Mouse (Mus musculus): ENCODE measurements around the gene Ubqln4.

Gene Ubqln4

GRCm38 (mm10) chr3:88553525-88553879 is at the start of gene Ubqln4:
Gene Ubqln4, plus strand, starts transcription at chr3:88553758.
- DNase-seq (ENCODE audit: low spot score in 2 of 2), result peak; percentile 92 to 94

GRCm38 (mm10) chr3:88503881-88504746 is 49.4 kb upstream of the Ubqln4 start:
- DNase-seq (ENCODE audit: low spot score in 2 of 2), result no peak

GRCm38 (mm10) chr3:88505081-88505480 is 48.5 kb upstream of the Ubqln4 start:
- DNase-seq (ENCODE audit: low spot score in 2 of 2), result no peak

GRCm38 (mm10) chr3:88505765-88506164 is 47.8 kb upstream of the Ubqln4 start:
- no peak for DNase-seq (ENCODE audit: low spot score in 2 of 2)

GRCm38 (mm10) chr3:88509250-88509649 is 44.3 kb upstream of the Ubqln4 start:
- no peak for DNase-seq (ENCODE audit: low spot score in 2 of 2)

- DNase-seq (ENCODE audit: low spot score in 2 of 2), result peak; percentile 92 to 96
Measured at GRCm38 (mm10) chr3:88509692-88510420, 43.7 kb upstream of the Ubqln4 start, which contains the start of gene Lmna. Gene Lmna, minus strand, starts transcription at chr3:88509956.

- DNase-seq (ENCODE audit: low spot score in 2 of 2), result no peak
Measured at GRCm38 (mm10) chr3:88510421-88511289, 42.9 kb upstream of the Ubqln4 start.

- no peak for DNase-seq (ENCODE audit: low spot score in 2 of 2)
Measured at GRCm38 (mm10) chr3:88511559-88511958, 42.0 kb upstream of the Ubqln4 start.

GRCm38 (mm10) chr3:88512141-88512895 is 41.2 kb upstream of the Ubqln4 start:
- DNase-seq (ENCODE audit: low spot score in 2 of 2), result no peak

GRCm38 (mm10) chr3:88512896-88513545 is 40.5 kb upstream of the Ubqln4 start:
- DNase-seq (ENCODE audit: low spot score in 2 of 2), result no peak

- DNase-seq (ENCODE audit: low spot score in 2 of 2), result no peak
Measured at GRCm38 (mm10) chr3:88513546-88514115, 39.9 kb upstream of the Ubqln4 start.

GRCm38 (mm10) chr3:88514231-88515094 is 39.1 kb upstream of the Ubqln4 start:
- DNase-seq (ENCODE audit: low spot score in 2 of 2), result no peak

GRCm38 (mm10) chr3:88515095-88515386 is 38.5 kb upstream of the Ubqln4 start:
- DNase-seq (ENCODE audit: low spot score in 2 of 2), result no peak

GRCm38 (mm10) chr3:88516407-88516806 is 37.2 kb upstream of the Ubqln4 start:
- no peak for DNase-seq (ENCODE audit: low spot score in 2 of 2)

GRCm38 (mm10) chr3:88518411-88518810 is 35.1 kb upstream of the Ubqln4 start:
- no peak for DNase-seq (ENCODE audit: low spot score in 2 of 2)

- no peak for DNase-seq (ENCODE audit: low spot score in 2 of 2)
Measured at GRCm38 (mm10) chr3:88520078-88520477, 33.5 kb upstream of the Ubqln4 start.

- DNase-seq (ENCODE audit: low spot score in 2 of 2), result no peak
Measured at GRCm38 (mm10) chr3:88521156-88521555, 32.4 kb upstream of the Ubqln4 start.

GRCm38 (mm10) chr3:88521803-88522331 is 31.7 kb upstream of the Ubqln4 start:
- peak in 1 of 2 experiments; percentile 59 for DNase-seq (ENCODE audit: low spot score in 2 of 2)

- DNase-seq (ENCODE audit: low spot score in 2 of 2), result no peak
Measured at GRCm38 (mm10) chr3:88523027-88523426, 30.5 kb upstream of the Ubqln4 start.
